Mouse (Mus musculus) MEL (cell line): ENCODE results near the gene Pphln1. TPM values are rescaled to one million over a fixed set of nuclear protein-coding genes. Genes with fewer than 3 reads are reported as not detected.

ENCODE experiments used
- DNase-seq: peaks from one replicate; pipeline ENCODE4 v3.0.0; 2011; ENCODE audit warnings: low read depth, low spot score
- H3K27ac ChIP-seq: 2 replicates; pipeline ENCODE4 v1.5.1; 2012; ENCODE audit warnings: low read depth, mild to moderate bottlenecking, control low read depth, low read length, moderate library complexity; ENCODE audit not compliant: control insufficient read depth
- H3K27me3 ChIP-seq, 2 experiments: fragments of 150-350 bp in 1 of 2; sonication (generic) in 1 of 2; 2 replicates each; pipeline ENCODE4 v1.6.1; 2012; ENCODE audit warnings: low read length in 2 of 2, mild to moderate bottlenecking in 2 of 2, improper control_type of control experiment in 1 of 2, moderate library complexity in 1 of 2; ENCODE audit not compliant: insufficient read depth in 2 of 2, control insufficient read depth in 1 of 2
- H3K36me3 ChIP-seq, 2 experiments: 2 replicates each; pipeline ENCODE4 v1.6.1; 2012 to 2014; ENCODE audit warnings: low read length in 2 of 2, improper control_type of control experiment in 1 of 2, inconsistent platforms in 1 of 2, mild to moderate bottlenecking in 1 of 2; ENCODE audit not compliant: insufficient read depth in 2 of 2, control insufficient read depth in 1 of 2
- H3K4me1 ChIP-seq, 2 experiments: fragments of 150-350 bp in 1 of 2; sonication (generic) in 1 of 2; 2 replicates each; pipeline ENCODE4 v1.6.1; 2012; ENCODE audit warnings: low read length in 2 of 2, improper control_type of control experiment in 1 of 2, mild to moderate bottlenecking in 1 of 2; ENCODE audit not compliant: insufficient read depth in 2 of 2, control insufficient read depth in 1 of 2
- H3K4me3 ChIP-seq, 2 experiments: fragments of 150-350 bp in 1 of 2; sonication (generic) in 1 of 2; 2 replicates each; pipeline ENCODE4 v1.5.1; 2012; ENCODE audit warnings: low read depth in 2 of 2, low read length in 2 of 2, mild to moderate bottlenecking in 2 of 2, moderate library complexity in 2 of 2, control low read depth in 1 of 2, improper control_type of control experiment in 1 of 2; ENCODE audit not compliant: control insufficient read depth in 1 of 2, insufficient read depth in 1 of 2
- H3K79me2 ChIP-seq: 2 replicates; pipeline ENCODE4 v1.6.1; 2012; ENCODE audit warnings: mild to moderate bottlenecking, low read length, moderate library complexity; ENCODE audit not compliant: control insufficient read depth, poor library complexity, insufficient read depth
- H3K9ac ChIP-seq: 2 replicates; pipeline ENCODE4 v1.6.1; 2012; ENCODE audit warnings: low read depth, mild to moderate bottlenecking, control low read depth, low read length, moderate library complexity; ENCODE audit not compliant: control insufficient read depth, poor library complexity, severe bottlenecking
- H3K9me3 ChIP-seq: fragments of 150-350 bp; sonication (generic); replicated peaks from 2 replicates; pipeline ENCODE4 v1.6.1; 2012; ENCODE audit warnings: mild to moderate bottlenecking, low read length, improper control_type of control experiment, moderate library complexity; ENCODE audit not compliant: insufficient read depth
- BHLHE40 ChIP-seq: IDR thresholded peaks from 2 replicates; pipeline ENCODE4 v1.6.1; 2012; ENCODE audit warnings: low read depth, mild to moderate bottlenecking, inconsistent platforms, low read length, improper control_type of control experiment, borderline replicate concordance
- CHD2 ChIP-seq: IDR thresholded peaks from 2 replicates; pipeline ENCODE4 v1.6.1; 2011; ENCODE audit warnings: low read length, improper control_type of control experiment
- CTCF ChIP-seq, 3 experiments: IDR thresholded peaks in 2 of 3; conservative IDR thresholded peaks in 1 of 3; 2 replicates each; pipeline ENCODE4 v1.5.1; 2011 to 2012; ENCODE audit warnings: low read length in 3 of 3, low read depth in 2 of 3, mild to moderate bottlenecking in 2 of 3, improper control_type of control experiment in 1 of 3, inconsistent platforms in 1 of 3, mixed read lengths in 1 of 3, moderate library complexity in 1 of 3; ENCODE audit not compliant: control insufficient read depth in 1 of 3, insufficient read depth in 1 of 3, poor library complexity in 1 of 3, severe bottlenecking in 1 of 3
- ELF1 ChIP-seq: IDR thresholded peaks from 2 replicates; pipeline ENCODE4 v1.6.1; 2014; ENCODE audit warnings: low read depth, mild to moderate bottlenecking, inconsistent platforms, low read length, improper control_type of control experiment, moderate library complexity
- ETS1 ChIP-seq: IDR thresholded peaks from 2 replicates; pipeline ENCODE4 v1.6.1; 2012; ENCODE audit warnings: low read depth, mild to moderate bottlenecking, inconsistent platforms, low read length, improper control_type of control experiment, moderate library complexity
- HCFC1 ChIP-seq: IDR thresholded peaks from 2 replicates; pipeline ENCODE4 v1.6.1; 2012; ENCODE audit warnings: low read depth, mild to moderate bottlenecking, inconsistent platforms, low read length, improper control_type of control experiment, moderate library complexity
- JUND ChIP-seq: IDR thresholded peaks from 2 replicates; pipeline ENCODE4 v1.6.1; 2011; ENCODE audit warnings: low read depth, mild to moderate bottlenecking, improper control_type of control experiment, low read length
- KAT2A ChIP-seq: conservative IDR thresholded peaks from 2 replicates; pipeline ENCODE4 v1.6.1; 2012; ENCODE audit warnings: low read depth, low read length, improper control_type of control experiment, inconsistent platforms
- MAZ ChIP-seq: IDR thresholded peaks from 2 replicates; pipeline ENCODE4 v1.6.1; 2012; ENCODE audit warnings: low read depth, mild to moderate bottlenecking, inconsistent platforms, low read length, improper control_type of control experiment
- MXI1 ChIP-seq: IDR thresholded peaks from 2 replicates; pipeline ENCODE4 v1.6.1; 2011; ENCODE audit warnings: mild to moderate bottlenecking, low read depth, low read length, improper control_type of control experiment
- NRF1 ChIP-seq: IDR thresholded peaks from 2 replicates; pipeline ENCODE4 v1.6.1; 2014; ENCODE audit warnings: low read depth, mild to moderate bottlenecking, inconsistent platforms, low read length, improper control_type of control experiment, moderate library complexity; ENCODE audit not compliant: poor library complexity, insufficient read depth, severe bottlenecking
- RAD21 ChIP-seq: IDR thresholded peaks from 2 replicates; pipeline ENCODE4 v1.6.1; 2011; ENCODE audit warnings: mild to moderate bottlenecking, low read depth, low read length, improper control_type of control experiment
- RCOR1 ChIP-seq: IDR thresholded peaks from 2 replicates; pipeline ENCODE4 v1.6.1; 2012; ENCODE audit warnings: low read depth, mild to moderate bottlenecking, inconsistent platforms, low read length, improper control_type of control experiment
- SMC3 ChIP-seq: IDR thresholded peaks from 2 replicates; pipeline ENCODE4 v1.6.1; 2011; ENCODE audit warnings: low read depth, low read length, improper control_type of control experiment
- TBP ChIP-seq: IDR thresholded peaks from 2 replicates; pipeline ENCODE4 v1.8.0; 2011; ENCODE audit warnings: low read depth, low read length, improper control_type of control experiment
- UBTF ChIP-seq: IDR thresholded peaks from 2 replicates; pipeline ENCODE4 v1.6.1; 2012; ENCODE audit warnings: low read depth, mild to moderate bottlenecking, inconsistent platforms, low read length, improper control_type of control experiment, moderate library complexity, borderline replicate concordance; ENCODE audit not compliant: insufficient read depth
- ZNF384 ChIP-seq: IDR thresholded peaks from 2 replicates; pipeline ENCODE4 v1.6.1; 2012; ENCODE audit warnings: low read depth, mild to moderate bottlenecking, inconsistent platforms, low read length, improper control_type of control experiment
- polyA plus RNA-seq, 2 experiments: library from polyadenylated mRNA; stranded (reverse) in 1 of 2; unstranded in 1 of 2; fragments of >175 nt in 1 of 2; fragments of >200 nt in 1 of 2; gene quantifications; 2 replicates each; pipeline versions ENCODE4 v1.2.1 to v1.2.4; 2012; ENCODE audit warnings: low replicate concordance in 2 of 2, low read depth in 1 of 2; ENCODE audit not compliant: insufficient read length in 2 of 2, insufficient read depth in 1 of 2, missing spikeins in 1 of 2
- total RNA-seq: library from RNA; depleted of rRNA; stranded (reverse); fragments of 300-350 nt; gene quantifications from 2 replicates; pipeline ENCODE4 v1.2.3, GENCODE M21; 2012

Gene Pphln1
- total and polyA plus RNA-seq, 3 experiments, result 43.4 to 63.0 (median 50.1) TPM

DNA sequence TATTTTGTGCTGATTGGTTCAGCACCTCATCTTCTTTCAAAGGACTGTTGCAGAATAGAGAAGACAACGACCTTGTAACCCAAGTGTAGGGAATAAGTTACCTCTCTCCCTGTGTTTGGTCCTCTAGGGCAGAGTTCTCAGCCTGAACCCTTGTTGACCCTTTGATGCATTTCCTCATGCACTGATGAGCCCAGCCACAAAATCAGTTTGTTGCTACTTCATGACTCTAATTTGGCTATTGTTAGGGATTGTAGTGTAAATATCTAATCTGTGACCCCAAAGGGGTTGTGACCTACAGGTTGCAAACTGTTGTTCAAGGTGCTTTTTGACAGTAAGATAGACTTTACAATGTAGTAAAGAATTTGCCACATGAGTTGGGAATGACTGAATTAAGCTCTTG is 55.1 kb downstream of the Pphln1 start:
- no peak overlapping the region for H3K27ac ChIP-seq
- H3K79me2 ChIP-seq, result no peaks in the 10 kb centered on the region
- no peaks in the 10 kb centered on the region for H3K4me1 ChIP-seq
- no peak for DNase-seq
- H3K9me3 ChIP-seq, result no peaks in the 10 kb centered on the region
- H3K36me3 ChIP-seq, result peaks cover 0 to 12% of the 10 kb centered on the region in 2 experiments; a peak in 2 of 4 replicates
- no peak overlapping the region for H3K4me3 ChIP-seq
- TF ChIP-seq TBP (no peak), ELF1 (no peak), ETS1 (no peak), KAT2A (no peak), HCFC1 (no peak), MXI1 (no peak), UBTF (no peak), RAD21 (no peak), CHD2 (no peak), BHLHE40 (no peak), NRF1 (no peak)
- TF ChIP-seq, all 39 proteins: peak for 0
- no peaks in the 10 kb centered on the region for H3K27me3 ChIP-seq
- H3K9ac ChIP-seq, result no peak overlapping the region

DNA sequence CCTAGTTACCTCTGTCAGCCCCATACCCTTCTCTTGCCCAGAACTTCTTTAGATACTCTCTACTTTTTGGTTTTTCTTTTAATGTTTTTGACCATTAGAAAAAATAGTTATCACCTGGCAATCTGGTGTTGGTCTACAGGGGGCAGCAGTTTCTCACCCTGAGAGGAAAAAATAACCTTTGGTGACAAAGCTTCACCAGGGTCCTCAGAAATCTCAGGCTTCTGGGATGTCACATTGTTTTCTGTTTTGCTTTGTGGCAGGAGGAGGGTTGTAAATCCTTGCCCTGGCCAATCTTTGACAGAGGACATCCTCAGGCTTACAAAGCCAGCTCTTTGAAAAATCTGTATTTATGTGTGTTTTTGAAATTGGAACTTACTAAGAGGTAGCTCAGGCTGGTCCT is 57.9 kb downstream of the Pphln1 start:
- DNase-seq, result peak; percentile 17

DNA sequence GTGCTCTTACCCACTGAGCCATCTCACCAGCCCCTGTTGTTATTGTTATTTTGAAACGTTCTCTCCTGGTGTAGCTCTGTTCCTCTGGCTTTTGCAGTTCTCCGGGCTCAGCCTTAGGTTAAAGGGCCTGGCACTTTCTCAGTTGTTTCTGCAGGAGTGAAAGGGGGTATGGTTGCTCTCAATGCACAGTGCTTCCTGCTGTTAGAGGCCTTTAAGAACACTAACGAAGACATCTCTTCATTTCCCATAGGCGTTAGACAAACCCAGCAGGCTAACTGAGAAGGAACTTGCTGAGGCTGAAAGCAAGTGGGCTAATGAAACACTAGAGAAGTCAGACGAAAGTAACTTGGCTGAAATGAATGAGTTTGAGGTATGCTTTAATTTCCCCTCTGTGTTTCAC is 61.3 kb downstream of the Pphln1 start:
- Histone ChIP-seq H3K27me3 (no peaks in the 10 kb centered on the region), H3K27ac (no peak overlapping the region), H3K4me1 (no peaks in the 10 kb centered on the region; a peak in 1 of 4 replicates), H3K79me2 (no peaks in the 10 kb centered on the region), H3K9ac (no peak overlapping the region), H3K4me3 (no peak overlapping the region)
- no peak for DNase-seq
- TF ChIP-seq NRF1 (no peak), BHLHE40 (no peak), JUND (no peak), CHD2 (no peak), RCOR1 (no peak)
- TF ChIP-seq, all 39 proteins: peak for 0
- Histone ChIP-seq H3K36me3 (peaks cover 0 to 18% of the 10 kb centered on the region in 2 experiments; a peak in 2 of 4 replicates), H3K9me3 (no peaks in the 10 kb centered on the region)

More for the DNA sequence above, 57.9 kb downstream of the Pphln1 start:
- Histone ChIP-seq H3K79me2 (no peaks in the 10 kb centered on the region), H3K9me3 (no peaks in the 10 kb centered on the region), H3K4me3 (no peak overlapping the region), H3K36me3 (peaks cover 0 to 14% of the 10 kb centered on the region in 2 experiments; a peak in 2 of 4 replicates), H3K27ac (no peak overlapping the region), H3K27me3 (no peaks in the 10 kb centered on the region), H3K4me1 (no peaks in the 10 kb centered on the region), H3K9ac (no peak overlapping the region)
- TF ChIP-seq ZNF384, result 0 out of 2 replicates have a peak, but pooled peaks have one; percentile 12
- TF ChIP-seq SMC3, result peak; percentile 23; the same call in 1 of the 2 replicates
- no peak for TF ChIP-seq MAZ
- TF ChIP-seq CTCF (IDR thresholded peaks at IDR 0.05 in 2 of 3, conservative IDR thresholded peaks at IDR 0.05 in 1 of 3; ENCODE audit: control insufficient read depth in 1 of 3, insufficient read depth in 1 of 3, low read depth in 2 of 3, low read length in 3 of 3, poor library complexity in 1 of 3, severe bottlenecking in 1 of 3), result peak in 2 of 3 experiments; percentile 19 to 48; a peak in 3 of 6 replicates
- peak; percentile 14; the same call in 1 of the 2 replicates for TF ChIP-seq RAD21
